Mouse (Mus musculus): ENCODE measurements around the gene Stk11ip.

Gene Stk11ip

DNA sequence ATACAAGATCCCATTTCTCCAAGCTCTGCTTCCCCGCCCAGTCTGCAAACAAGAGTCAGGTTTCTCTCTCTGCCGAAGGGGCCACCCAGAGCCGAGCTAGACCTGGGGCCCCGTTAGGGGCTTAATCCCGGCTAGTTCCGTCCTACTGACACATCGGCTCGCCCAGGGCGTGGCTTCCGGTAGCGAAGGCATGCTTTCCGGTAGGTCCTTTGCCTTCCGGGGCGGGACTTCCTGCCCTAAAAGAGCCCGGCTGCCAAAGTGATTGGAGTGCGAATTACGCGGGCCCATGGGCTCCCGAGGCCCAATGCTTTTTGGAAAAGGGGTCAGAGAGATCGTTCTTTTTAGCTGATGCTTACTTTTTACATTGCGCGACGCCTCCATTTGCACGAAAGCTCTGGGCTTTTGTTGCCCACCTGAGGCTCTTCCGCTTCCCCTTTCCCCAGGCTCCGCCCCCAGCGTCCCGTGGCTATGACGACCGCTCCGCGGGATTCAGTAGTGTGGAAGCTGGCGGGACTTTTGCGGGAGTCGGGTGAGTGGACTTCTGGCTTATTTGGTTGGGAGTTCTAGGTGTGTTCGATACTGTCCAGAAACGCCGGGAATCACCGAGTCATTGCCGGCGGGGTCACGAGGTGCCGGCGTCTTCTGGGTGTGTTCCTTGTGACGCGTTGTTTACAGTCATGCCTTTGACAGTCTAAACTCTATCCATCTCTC, at the start of gene Stk11ip:
TSS of gene Stk11ip (plus strand) at position 209 of the 711 bp plus-strand sequence.
- peak; percentile 91 for DNase-seq

DNA sequence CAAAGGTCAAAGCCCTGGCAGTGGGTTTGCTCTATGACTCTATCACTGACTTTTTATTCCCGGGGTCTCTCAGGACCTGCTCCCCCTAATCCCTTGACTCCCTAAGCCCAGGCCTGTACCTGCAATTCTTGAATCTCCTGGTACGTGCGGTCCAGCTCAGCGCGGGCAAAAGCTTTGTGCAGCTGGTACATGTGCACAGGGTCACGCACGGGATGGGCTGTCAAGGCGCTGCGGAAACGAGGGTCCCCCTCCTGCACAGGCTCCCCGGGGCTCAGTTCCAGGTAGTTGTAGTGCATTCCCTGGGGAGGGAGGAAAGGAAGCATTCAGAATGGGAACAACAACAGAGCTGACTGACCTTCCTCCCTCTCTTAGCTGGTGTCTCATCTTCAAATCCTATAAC, 44.9 kb upstream of the Stk11ip start:
- peak; percentile 69 for DNase-seq

DNA sequence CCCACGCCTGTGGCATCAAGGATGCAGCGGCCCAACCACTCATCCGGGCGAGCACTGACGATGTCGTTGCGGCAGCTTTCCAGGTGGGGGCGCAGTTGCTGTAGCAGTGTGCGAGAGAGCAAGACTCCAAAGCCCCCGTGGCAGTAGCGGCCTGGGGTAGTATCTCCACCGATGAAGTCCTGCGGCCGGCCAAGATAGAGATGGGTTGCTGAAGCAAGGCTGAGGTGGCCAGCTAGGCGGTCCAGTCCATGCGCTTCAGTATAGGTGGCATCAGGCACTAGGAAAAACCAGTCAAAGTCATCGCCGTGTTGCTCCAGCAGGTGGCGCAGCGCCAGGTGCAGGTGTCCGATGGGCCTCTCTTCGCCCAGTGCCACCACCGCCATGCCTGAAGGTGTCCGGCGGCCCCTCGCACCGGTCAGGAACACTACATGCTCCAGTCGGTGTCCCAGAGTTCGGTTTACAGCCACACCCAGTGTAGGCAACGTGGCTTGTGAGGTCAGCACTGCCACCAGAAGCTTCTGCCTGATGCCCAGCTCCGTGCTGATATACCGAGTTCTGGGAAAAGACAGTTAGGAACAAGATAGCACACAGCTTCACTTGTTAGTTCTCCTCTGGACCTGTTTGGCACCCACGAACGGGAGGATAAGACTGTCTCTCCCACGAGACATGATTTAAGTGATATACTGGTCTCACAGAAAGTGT, 43.9 kb upstream of the Stk11ip start:
- DNase-seq: peak; percentile 92

DNA sequence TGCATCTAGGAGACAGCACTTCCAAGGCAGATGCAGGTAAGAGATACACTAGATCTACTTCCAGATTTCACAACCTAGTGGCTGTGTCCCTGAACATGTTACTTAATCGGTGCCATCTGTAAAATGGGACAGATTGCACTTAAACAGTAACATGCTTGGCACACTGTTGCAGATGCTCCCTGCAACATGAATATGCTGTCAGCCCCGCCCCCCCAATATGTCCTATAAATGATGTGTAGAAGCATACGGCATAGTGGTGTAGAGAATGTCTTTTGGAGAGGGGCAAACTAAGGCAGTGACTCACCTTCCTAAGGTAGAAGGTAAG, 43.4 kb upstream of the Stk11ip start:
- DNase-seq: peak; percentile 45

DNA sequence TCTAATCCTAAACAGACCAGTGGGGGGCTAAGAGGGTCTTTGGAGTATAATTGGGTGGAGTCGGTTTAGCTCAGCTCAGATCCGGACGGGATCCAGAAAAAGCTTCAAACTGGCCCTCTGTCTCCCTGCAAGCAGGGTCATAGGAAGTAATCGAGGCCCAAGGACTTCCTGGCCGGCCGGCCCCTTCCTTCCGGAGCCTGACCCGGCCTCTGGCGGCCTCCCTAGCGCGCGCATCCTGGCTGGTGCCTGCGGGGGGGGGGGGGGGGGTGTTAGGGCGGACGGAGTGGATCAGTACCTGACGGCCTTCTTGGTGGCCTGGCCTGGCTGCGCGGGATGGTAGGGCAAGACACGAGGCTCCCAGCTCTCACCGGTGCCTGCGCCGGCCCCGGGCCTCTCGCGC, 42.8 kb upstream of the Stk11ip start:
- DNase-seq: no peak

DNA sequence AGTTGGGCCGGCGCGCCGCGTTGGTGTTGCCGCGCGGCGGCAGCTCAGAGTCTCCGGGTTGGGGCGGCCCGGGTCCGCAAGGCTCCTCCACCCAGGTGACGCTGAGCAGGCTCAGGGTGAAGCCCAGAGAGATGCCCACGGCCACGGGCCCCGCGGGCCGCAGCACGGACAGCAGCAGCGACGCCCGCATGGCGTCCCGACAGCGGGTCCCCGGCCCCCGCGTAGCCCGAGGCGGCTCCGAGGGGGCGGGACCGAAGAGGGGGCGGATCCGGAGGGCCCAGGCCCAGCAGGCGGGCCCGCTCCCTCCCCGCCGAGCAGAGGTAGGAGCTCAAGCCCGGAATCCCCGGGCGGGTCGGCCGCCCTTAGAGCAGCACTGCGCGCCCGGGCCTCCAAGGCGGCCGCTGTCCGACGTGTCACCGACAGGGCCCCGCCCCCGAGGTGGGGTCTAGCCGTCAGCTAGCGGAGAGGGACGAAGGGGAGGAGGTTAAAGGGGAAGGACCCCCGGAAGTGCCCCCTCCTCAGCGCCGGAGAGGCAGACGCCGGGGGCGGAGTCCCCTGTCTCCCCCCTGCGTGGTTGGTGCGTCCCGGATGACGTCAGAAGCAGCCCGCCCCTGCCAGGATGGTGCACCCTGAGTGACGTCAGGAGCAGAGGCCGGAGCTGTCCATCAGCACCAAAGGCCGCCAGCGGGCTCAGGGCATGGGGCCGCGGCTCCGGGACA, 42.3 kb upstream of the Stk11ip start, which contains the start of the genes Chpf and Tmem198:
TSS of gene Chpf (minus strand) at position 392 of the 719 bp plus-strand sequence.
TSS of gene Tmem198 (plus strand) at position 617 of the 719 bp plus-strand sequence.
- DNase-seq: peak; percentile 98

DNA sequence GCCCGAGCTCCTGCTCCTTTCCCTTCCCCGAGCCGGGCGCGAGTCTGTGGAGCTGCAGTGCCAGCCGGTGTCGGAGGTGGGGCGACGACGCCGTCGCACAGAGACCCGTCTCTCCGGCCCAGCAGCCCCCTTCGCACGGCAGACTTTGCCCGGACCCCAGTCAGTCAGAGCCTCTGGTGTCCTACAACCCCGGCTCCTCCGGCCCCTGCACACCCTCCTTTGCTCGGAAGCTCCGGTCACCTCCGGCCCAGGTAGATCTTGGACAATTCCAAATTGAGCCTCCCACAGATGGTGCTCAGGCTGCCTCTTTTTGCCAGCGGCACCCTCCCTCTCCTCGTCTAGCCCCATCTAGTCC, 41.7 kb upstream of the Stk11ip start:
- no peak for DNase-seq

DNA sequence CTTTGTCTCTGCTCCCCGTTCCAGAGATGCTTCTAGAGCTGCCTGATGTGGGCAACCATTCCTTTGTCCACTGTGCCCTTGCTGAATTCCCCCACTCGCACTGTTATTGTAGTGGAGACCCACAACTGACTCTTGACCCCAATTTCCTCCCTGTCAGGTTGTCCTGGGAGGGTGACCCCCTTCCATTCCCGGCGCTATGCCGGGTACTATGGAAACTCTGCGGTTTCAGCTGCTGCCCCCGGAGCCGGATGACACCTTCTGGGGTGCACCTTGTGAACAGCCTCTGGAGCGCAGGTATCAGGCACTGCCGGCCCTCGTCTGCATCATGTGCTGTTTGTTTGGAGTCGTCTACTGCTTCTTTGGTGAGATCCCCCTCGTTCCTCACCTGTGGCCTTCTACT, 41.3 kb upstream of the Stk11ip start:
- peak; percentile 65 for DNase-seq

DNA sequence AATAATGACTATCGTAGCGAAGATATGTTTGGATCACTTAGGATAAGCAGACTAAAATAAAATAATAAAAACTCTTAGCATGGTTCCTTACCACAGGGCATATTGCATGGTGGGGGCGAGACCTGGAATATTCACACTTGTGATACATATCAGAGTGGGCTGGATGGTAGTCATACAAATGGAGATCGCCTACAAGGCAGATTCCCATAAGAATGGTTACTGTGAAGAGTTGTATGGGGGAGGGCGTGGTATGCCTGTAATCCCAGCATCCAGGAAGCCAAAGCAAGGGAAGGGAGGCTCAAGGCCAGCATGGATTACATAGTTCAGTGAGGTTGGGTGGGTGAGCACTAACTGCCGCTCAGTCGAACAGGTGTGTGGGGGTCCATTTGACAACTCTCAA, 40.6 kb upstream of the Stk11ip start:
- no peak for DNase-seq

DNA sequence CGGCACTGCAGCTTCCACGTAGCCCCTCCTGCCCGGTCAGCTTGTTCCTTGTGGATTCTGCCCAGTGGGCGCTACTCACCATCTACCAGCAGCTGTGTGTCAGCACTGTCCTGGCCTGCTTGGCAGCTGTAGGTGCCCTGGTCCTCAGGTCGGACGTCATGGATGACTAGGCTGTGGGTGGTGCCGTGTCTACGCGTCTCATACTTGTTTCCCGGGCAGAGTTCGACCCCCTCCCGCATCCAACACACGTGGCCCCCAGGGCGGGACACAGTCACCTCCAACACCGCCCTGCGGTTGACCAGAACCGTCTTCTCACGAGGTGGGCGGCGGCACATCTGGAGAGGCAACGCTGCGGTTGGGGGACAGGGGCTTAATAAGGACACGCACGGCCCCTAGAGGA, 34.8 kb upstream of the Stk11ip start:
- DNase-seq: peak; percentile 65

DNA sequence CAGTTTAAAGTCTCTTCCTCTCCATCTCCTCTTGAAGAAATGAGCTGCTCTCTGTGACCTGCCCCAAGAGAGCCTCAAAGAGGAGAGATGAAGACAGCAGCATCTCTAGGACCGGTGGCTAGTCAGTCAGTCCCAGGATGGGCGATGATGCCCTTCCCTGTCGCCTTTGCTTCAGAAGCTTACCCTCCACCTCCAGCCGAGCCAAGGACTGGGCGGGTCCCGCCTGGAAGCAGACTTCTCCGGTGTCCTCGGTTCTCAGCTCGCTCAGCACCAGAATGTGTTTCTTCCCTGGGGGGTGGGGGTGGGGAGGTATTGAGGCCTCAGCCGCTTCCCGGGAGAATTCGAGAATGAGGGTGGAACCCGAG, 34.3 kb upstream of the Stk11ip start:
- DNase-seq: no peak

DNA sequence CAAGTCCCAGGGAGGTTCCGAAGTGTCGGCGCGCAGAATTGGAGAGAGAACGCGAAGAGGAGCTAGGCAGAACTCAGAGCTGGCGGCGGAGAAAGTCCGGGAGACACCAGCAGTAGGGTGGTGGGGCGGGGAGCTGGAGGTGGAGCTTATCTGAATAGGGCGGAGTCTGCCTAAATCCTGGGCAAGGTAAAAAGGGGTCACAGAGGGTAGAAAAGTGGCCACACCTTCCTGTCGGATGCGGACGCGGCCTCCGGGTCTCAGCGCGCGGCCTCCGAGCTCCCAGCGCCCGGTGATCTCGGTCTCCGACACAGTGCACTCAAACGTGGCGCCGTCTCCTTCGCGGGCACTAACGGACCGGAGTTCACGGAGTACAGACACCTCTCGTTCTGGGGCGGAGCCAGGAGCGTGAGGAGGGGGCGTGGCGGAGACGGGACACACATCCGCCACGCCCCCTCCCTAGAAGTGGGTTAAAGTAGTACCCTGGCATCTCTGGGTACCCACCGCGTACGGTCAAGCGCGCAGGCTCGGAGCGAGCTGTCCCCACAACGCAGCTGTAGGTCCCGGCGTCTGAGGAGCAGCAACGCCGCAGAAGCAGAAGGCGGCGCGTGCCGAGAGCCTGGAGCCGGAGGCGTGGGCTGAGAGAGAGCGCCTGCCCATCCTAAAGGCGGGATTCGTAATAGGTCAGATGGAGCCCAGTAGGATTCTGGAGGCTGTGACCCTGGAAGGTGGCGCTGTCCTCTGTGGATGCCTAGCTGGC, 33.7 kb upstream of the Stk11ip start:
- DNase-seq: peak; percentile 87

DNA sequence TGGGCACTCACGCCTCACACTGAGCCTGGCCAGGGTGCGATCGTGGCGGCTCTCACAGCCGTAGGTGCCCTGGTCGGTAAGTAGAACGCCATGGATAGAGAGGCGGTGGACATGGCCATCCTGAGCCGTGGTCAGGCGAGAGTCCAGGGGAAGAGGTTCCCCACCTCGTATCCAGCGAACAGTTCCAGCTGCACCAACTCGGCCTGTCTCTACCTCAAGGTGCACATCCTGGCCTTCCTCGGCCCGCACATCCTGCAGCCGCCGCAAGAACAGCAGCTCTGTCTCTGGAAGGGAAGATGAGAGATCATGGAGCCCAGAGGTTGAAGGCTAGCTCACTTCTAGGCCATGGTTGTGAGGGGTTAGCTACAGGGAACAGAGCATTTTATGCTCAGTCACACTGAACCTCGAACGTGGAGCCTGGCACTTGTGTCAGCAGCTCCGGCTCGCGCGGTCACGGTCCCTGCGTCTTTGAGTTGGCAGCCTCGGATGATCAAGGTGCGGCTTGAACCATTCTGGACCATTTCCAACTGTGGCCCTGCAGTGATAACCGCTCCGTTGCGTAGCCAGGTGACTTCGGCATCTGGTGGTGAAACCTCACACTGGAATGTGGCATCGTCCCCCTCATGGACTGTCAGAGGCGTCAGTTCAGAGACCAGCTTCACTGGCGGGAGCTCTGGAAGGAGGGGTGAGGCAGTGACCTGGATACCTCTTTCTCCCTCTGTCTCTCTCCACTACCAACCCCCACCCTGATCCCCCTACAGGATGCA, 30.4 kb upstream of the Stk11ip start:
- peak; percentile 33 for DNase-seq

DNA sequence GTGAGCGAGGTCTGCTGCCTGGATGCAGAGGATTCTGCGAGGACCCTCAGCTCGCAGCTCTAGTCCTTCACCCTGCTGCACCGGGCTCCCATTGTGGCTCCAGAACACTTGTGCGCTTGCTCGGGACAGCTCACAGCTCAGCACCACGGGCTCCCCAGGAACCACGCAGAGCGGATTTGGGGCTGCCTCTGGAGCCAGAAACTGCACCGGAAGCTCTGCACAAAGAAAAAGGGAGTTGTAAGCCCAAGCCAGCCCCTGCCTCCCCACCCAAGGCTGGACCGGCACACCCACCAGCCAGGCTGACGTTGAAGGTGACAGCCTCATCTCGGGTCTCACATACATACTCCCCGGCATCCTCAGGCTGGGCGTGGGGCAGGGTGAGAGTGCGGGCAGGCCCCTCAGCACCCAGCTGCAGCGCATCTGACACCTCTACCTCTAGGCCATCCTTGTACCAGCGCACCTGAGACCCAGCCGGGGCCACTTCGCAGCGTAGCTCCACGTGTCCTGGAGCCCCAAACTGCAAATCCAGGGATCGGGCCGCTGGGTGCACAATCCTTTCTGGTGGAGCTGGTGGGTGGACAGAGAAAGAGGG, 28.7 kb upstream of the Stk11ip start:
- DNase-seq: no peak

DNA sequence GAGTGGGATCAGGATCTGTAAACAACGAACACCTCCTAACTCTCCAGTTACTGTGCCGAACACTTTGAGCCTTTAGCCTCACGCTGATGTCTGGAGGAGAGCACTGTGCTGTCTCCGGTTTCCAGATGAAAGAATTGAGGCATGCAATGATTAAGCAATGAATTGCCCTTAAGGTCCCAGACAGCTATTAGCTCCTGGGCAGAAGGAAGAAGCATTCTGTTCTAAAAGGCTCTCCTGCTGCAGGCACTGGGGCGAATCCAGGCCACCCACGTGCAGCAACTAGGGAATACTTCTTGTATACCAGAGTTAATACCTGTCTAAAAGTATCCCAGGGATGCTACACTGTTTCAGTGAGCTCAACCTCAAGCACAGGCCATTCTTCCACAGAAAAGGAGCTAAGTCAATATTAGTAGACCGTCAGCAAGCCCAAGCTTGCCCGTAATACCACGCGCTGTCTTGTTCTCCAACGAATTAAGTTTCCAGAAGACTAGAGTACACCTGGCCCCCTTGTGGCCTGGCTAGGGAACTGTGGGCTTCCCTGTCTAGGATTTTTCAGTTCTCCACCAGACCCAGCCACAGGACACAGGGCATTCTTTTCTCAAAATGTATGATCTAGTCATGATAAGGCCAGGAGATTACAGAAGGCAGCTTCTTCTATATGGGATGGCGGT, 26.3 kb upstream of the Stk11ip start:
- DNase-seq: peak; percentile 42

DNA sequence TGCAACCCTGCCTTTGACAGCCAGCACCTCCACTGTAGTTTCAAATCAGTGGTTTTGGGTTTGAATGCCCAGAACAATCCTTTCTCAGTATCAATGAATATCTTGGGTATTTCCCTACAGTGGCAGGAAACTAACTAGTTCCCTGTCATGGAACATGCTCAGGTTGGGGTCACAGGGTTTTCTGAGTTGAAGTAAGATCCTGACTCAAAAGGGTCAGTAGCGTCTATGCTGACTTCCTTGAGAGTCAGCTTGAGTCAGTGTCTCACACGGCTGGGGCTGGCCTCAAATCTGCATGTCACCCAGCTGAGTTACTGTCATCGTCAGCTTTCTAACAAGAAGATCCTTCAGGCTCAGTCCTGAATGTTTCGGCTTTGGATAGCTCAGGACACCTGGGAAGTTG, 22.4 kb upstream of the Stk11ip start:
- no peak for DNase-seq

DNA sequence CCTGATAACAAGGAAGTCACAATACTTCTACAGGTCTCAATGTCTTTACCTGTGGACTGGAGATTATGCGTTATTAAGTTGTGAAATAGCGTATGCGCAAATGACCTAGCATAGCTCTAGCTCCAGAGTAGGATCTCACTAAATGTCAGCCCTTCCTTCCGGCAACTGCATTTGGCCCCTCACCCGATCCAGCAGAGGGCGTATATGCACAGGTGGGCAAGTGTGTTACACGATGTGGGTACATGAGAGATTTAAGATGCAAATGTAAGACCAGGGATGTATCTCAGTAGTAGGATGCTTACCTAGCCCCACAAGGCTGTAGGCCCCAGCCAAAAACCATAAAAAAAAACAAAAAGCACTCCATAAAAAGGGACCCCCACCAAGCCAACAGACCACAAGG, 21.9 kb upstream of the Stk11ip start:
- no peak for DNase-seq

DNA sequence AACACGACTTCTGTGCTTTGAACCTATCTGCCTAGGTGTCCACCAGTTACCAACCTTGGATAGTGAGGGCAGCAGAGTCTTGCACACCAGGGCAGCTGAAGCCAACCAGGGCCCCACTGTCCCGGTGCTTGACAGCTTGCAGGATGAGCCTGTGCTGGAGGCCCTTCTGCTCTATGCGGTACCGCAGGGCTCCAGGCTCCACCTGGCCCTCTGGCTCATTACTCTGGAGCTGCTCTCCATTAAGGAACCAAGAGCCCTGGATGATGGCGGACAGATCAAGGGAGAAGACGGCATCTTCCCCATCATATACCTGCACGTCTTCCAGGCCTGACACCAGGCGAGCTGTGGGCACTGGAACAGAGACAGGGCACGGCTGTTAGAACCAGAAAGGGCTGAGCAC, 19.4 kb upstream of the Stk11ip start:
- DNase-seq: no peak

DNA sequence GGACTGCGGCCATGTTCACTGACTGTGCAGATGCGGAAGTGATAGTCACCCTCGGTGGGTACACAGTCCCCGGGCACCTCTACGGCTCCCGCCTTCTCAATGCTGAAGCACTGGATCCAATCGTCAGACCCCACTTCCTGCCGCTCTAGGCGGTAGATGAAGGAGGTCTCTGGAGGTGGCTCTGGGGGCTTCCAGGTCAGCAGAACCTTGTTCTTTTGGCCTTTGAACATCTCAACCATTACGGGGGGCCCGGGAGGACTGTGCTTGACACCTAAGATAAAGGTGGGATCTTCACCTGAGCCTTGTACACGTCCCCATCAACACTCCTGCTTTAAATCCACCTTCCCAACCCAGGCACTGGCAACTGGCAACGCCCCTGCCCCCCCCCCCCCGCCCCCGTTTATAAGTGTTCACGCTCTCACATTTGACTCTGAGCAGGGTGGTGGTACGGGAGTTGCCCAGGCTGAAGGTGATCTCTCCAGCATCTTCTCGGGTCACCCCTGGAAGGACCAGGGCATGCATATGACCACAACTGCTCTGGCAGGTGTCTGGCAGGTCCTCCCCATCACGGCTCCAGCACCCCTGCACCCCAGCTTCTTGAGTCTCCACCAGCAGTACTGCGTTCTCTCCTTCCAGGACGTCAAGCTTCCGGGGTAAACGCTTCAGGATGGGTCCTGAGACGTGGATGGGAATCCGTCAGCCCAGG, 18.2 kb upstream of the Stk11ip start:
- DNase-seq: no peak

DNA sequence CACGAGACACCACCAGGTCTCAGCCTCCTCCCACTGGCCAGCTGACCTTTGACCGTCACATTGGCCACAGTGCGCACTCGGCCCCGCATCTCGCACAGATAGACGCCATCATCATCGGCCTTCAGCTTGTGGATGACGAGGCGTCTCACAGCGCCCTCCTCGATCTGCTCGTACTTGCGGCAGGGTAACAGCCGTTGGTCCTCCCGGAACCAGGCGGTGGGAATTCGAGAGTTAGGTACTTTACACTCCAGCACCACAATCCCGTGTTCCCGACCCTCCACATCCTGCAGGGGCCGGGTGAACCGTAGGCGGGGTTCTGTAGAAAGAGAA, 17.7 kb upstream of the Stk11ip start:
- DNase-seq: peak; percentile 49
